Mouse (Mus musculus) hindbrain, embryonic 16.5 days (tissue): Measurements from ENCODE around the gene Spock1. TPM values are rescaled to one million over a fixed set of nuclear protein-coding genes. Genes with fewer than 3 reads are reported as not detected.
A peak's percentile ranks its signal among the peaks of the same experiment; 100 is the strongest.

Source experiments
- ATAC-seq: fragments of 200-750 bp; cut with Nextera tagmentation; 2 replicates; pipeline ENCODE4 v1.8.0; 2017; ENCODE audit warnings: moderate TSS enrichment, moderate library complexity
- H3K27ac ChIP-seq: fragments of 300-500 bp; sonication (generic); 2 replicates; pipeline ENCODE4 v1.5.1; 2014; ENCODE audit warnings: low read depth, mild to moderate bottlenecking, control low read depth, low read length, moderate library complexity
- H3K27me3 ChIP-seq: fragments of 300-500 bp; sonication (generic); replicated peaks from 2 replicates; pipeline ENCODE4 v1.6.1; 2014; ENCODE audit warnings: low read length; ENCODE audit not compliant: control insufficient read depth, insufficient read depth
- H3K36me3 ChIP-seq: fragments of 300-500 bp; sonication (generic); 2 replicates; pipeline ENCODE4 v1.6.1; 2014; ENCODE audit warnings: mild to moderate bottlenecking, low read length, moderate library complexity, mixed read lengths; ENCODE audit not compliant: control insufficient read depth, insufficient read depth
- H3K4me1 ChIP-seq: fragments of 300-500 bp; sonication (generic); 2 replicates; pipeline ENCODE4 v1.6.1; 2014; ENCODE audit warnings: low read depth, low read length; ENCODE audit not compliant: control insufficient read depth, insufficient read depth
- H3K4me2 ChIP-seq: fragments of 300-500 bp; sonication (generic); 2 replicates; pipeline ENCODE4 v1.6.1; 2014; ENCODE audit warnings: mild to moderate bottlenecking, low read length, control low read depth, moderate library complexity
- H3K4me3 ChIP-seq: fragments of 300-500 bp; sonication (generic); 2 replicates; pipeline ENCODE4 v1.5.1; 2014; ENCODE audit warnings: mild to moderate bottlenecking, low read length, control low read depth, moderate library complexity
- H3K9ac ChIP-seq: fragments of 300-500 bp; sonication (generic); 2 replicates; pipeline ENCODE4 v1.6.1; 2014; ENCODE audit warnings: low read depth, mild to moderate bottlenecking, control low read depth, low read length, moderate library complexity
- H3K9me3 ChIP-seq: fragments of 300-500 bp; sonication (generic); 2 replicates; pipeline ENCODE4 v1.6.1; 2014; ENCODE audit warnings: mild to moderate bottlenecking, low read length, moderate library complexity; ENCODE audit not compliant: control insufficient read depth
- WGBS: fragments of 180-500 bp; shearing (Covaris S2); extraction: QIAGEN DNeasy Blood & Tissue Kit; methylation state at CpG from one replicate; pipeline ENCODE4 v1.1.7; 2014; 5-methylcytosine and 5-hydroxymethylcytosine counted together
- polyA plus RNA-seq: library from polyadenylated mRNA; unstranded; fragments of >200 nt; fragmentation: Nextera tagmentation; extraction: Ambion mirVana; gene quantifications from 2 replicates; pipeline ENCODE4 v1.2.1, GENCODE M21; 2015

Spock1 gene
- polyA plus RNA-seq, 1 experiment from 2014 or later = 83.3 TPM

DNA sequence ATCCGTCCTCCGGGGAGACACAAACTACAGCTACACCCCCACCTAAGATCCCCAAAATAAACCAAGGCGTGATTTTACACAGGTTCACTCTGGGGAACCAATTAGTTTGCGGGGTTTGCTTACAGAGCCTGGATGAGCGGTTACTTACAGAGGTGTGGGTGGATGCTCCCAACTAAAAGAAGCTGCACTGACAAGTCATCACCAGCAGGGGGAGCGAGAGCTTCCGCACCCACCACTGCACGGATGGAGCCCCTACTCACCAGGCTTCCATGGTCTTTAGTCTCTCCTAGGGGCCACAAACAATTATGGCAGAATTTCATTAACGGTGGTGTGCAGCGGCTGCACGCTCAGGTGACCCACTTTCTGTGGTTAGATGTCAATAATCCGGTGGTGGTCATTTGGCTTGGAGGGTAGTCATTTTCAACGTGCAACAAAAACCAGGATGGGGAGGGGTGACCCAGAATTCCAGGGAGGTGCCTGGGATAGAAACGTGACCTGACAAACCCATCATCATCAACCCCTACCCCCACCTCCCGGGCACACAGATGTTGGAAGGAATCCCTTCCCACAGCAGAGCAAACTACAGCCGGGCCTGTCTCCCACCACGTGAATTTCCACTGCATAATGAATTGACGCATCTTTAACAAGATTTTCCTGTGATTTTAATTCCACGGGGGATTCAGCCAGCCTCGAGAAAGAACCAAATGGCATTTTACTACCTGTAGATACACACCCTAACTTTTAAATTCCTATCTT, 186.4 kb downstream of the Spock1 start:
- Histone ChIP-seq H3K9ac (no peak overlapping the region), H3K36me3 (no peaks in the 10 kb centered on the region), H3K4me3 (no peak overlapping the region), H3K9me3 (no peaks in the 10 kb centered on the region), H3K4me2 (no peak overlapping the region), H3K4me1 (peaks cover 17% of the 10 kb centered on the region), H3K27me3 (no peaks in the 10 kb centered on the region), H3K27ac (peak overlapping the region; percentile 20; the same call in 1 of the 2 replicates)
- peak; percentile 55 for ATAC-seq
- whole genome bisulfite sequencing = 46% methylated on average over 20 of the region's 20 CpGs

DNA sequence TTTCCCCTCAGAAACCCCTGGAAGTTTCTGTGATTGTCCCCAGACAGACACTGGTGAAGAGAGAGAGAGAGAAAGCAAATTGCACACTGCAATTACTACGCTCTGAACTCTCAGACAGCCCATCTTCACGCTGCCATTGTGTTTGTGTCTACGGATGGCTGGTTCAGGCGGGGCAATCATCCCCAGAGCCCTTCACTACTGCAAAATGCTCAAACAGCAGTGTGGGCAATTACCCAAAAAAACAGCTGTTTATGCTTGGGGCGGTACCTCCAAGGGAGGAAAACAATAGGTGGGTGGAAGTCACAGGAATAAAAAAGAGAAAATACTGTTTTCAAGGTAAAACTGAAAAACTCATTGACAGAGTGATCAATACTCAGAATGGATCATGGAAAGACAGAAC, 190.0 kb downstream of the Spock1 start:
- peaks cover 12% of the 10 kb centered on the region for H3K4me1 ChIP-seq
- no peaks in the 10 kb centered on the region for H3K27me3 ChIP-seq
- no peak for ATAC-seq
- no peak overlapping the region for H3K4me3 ChIP-seq
- H3K9ac ChIP-seq = no peak overlapping the region
- no peaks in the 10 kb centered on the region for H3K9me3 ChIP-seq
- H3K27ac ChIP-seq = no peak overlapping the region
- H3K36me3 ChIP-seq = no peaks in the 10 kb centered on the region
- no peak overlapping the region for H3K4me2 ChIP-seq
- WGBS = 18% methylated on average over 5 of the region's 5 CpGs

DNA sequence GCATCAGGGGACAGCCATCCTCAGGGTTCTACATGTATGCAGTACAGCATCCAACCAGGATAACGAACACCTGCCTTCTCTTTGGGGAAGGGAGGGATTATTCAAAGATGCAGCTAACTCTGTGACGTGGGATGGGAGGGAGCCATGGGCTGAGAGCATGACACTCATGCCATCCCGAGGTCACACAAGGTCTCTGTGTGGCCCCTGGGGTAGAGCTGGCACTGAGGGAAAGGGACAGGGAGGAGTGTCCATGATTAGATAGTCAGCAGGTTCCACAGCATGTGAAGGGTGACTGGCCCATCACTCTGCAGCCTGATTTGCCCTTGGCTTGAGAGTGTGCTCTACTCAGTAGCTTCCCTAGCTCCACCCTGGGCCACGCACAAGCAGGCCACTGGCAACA, 195.2 kb downstream of the Spock1 start:
- ATAC-seq = no peak
- Histone ChIP-seq H3K4me3 (no peak overlapping the region), H3K36me3 (no peaks in the 10 kb centered on the region), H3K27me3 (no peaks in the 10 kb centered on the region), H3K9ac (no peak overlapping the region), H3K9me3 (no peaks in the 10 kb centered on the region), H3K4me1 (no peaks in the 10 kb centered on the region; the same call in 1 of the 2 replicates), H3K27ac (no peak overlapping the region), H3K4me2 (no peak overlapping the region)
- 78% methylated on average over 4 of the region's 4 CpGs for WGBS

DNA sequence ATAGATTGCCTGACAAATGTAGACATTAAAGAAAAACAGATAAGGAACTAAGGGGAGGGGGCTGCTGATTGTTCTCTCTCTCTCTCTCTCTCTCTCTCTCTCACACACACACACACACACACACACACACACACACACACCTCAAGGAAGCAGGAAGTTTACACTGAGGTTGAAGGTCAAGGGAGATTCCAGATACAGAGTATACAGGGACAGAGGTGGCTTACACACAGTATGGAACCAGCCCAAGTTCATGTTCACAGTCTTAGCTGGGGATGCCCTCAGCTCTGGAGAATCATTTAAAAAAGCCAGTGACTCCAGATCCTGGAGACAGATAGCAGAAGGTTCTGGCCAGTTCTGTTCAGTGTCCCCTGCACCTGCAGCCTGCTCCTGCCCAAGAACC, 199.7 kb downstream of the Spock1 start:
- Histone ChIP-seq H3K4me2 (no peak overlapping the region), H3K27ac (no peak overlapping the region), H3K27me3 (no peaks in the 10 kb centered on the region), H3K9me3 (no peaks in the 10 kb centered on the region), H3K4me3 (no peak overlapping the region), H3K4me1 (no peaks in the 10 kb centered on the region; the same call in 1 of the 2 replicates), H3K9ac (no peak overlapping the region), H3K36me3 (no peaks in the 10 kb centered on the region)
- no peak for ATAC-seq

DNA sequence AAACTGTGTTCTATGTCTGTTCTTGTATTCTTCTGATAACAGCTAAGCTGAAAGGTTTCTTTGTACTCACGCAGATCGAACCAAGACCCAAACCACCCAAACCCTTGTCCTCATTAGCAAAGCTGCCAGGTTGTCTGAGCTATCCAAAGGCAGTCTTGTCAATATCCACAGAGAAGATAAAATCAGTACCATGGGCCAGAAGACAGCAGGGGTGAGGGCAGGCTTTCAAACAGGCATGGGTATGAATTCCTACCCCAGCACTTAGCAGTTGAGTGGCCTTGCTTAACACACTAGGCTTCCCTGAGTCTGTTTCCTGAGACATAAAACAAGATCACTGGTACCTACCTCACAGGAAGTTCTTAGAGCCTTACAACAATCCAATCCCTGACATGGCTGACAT, 205.2 kb downstream of the Spock1 start:
- Histone ChIP-seq H3K4me1 (no peaks in the 10 kb centered on the region), H3K9ac (no peak overlapping the region), H3K9me3 (no peaks in the 10 kb centered on the region), H3K36me3 (no peaks in the 10 kb centered on the region), H3K4me2 (no peak overlapping the region), H3K27ac (no peak overlapping the region), H3K4me3 (no peak overlapping the region), H3K27me3 (no peaks in the 10 kb centered on the region)
- no peak for ATAC-seq
- 96% methylated on average over 2 of the region's 2 CpGs for WGBS

DNA sequence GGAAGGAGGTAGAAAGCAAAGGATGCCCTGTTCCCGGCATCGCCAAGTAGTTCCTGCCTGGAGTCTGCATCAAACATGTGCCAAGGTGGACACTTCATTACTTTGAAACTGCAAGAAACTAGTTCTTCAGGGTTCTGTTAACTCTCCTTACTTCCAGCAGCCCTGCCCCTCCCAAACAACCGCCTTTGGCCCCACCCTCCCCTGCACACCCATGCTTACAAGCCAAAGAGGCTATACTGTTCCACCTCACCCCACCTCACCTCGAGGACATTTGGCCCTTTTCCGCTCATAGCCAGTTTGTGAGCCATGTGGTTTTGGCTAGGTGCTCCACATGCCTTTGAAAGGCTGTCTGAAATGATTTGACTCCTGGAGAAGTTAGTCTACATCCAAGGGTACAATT, 211.4 kb downstream of the Spock1 start:
- Histone ChIP-seq H3K4me2 (no peak overlapping the region), H3K9ac (no peak overlapping the region), H3K4me1 (no peaks in the 10 kb centered on the region), H3K27me3 (no peaks in the 10 kb centered on the region), H3K27ac (no peak overlapping the region), H3K9me3 (no peaks in the 10 kb centered on the region), H3K36me3 (no peaks in the 10 kb centered on the region), H3K4me3 (no peak overlapping the region)
- WGBS = 82% methylated on average over 5 of the region's 5 CpGs
- no peak for ATAC-seq

DNA sequence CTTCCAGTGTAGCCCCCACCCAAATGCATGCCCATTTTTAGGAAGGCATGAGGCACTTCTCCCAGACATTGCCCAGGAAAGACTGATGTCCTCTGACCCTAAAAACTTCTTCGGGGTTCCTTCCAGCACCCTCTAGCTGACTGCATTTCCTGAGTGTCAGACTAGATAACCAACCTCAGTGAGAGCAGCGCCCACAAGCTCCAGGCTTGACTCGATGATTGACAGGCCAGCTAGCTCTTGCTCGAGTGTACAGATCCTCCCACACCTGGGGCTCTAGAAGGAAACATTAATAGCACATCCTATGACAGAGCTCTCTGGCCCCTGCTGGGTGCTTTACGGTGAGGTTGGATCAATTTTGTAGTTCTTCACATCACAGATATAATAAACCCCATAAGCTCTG, 219.2 kb downstream of the Spock1 start:
- Histone ChIP-seq H3K4me2 (no peak overlapping the region), H3K4me1 (no peaks in the 10 kb centered on the region; the same call in 1 of the 2 replicates), H3K27me3 (no peaks in the 10 kb centered on the region), H3K9ac (no peak overlapping the region), H3K9me3 (no peaks in the 10 kb centered on the region), H3K4me3 (no peak overlapping the region), H3K36me3 (no peaks in the 10 kb centered on the region), H3K27ac (no peak overlapping the region)
- 71% methylated on average over 5 of the region's 5 CpGs for WGBS
- ATAC-seq = no peak

DNA sequence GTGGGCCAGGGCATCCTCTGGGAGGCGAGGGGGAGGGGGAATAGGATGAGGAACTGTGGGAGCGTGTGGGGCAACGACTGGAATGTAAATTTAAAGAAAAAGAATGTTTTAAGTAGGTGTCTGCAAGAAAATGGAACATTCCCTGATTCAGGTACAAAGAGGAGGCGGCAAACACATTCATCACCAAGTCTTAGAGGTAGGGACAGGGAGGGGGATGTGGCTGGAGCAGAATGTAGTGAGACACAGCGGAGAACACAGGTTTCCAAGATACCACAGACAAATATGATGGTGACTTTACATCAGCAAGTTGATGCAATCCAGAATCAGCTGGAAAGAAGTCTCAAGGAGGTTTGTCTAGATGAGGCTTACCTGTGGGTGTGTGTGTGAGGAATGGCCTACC, 221.7 kb downstream of the Spock1 start:
- no peak overlapping the region for H3K9ac ChIP-seq
- WGBS = 84% methylated on average over 5 of the region's 5 CpGs
- H3K4me3 ChIP-seq = no peak overlapping the region
- no peak overlapping the region for H3K4me2 ChIP-seq
- H3K27ac ChIP-seq = no peak overlapping the region
- no peaks in the 10 kb centered on the region for H3K27me3 ChIP-seq
- H3K4me1 ChIP-seq = no peaks in the 10 kb centered on the region; the same call in 1 of the 2 replicates
- ATAC-seq = no peak
- no peaks in the 10 kb centered on the region for H3K36me3 ChIP-seq
- no peaks in the 10 kb centered on the region for H3K9me3 ChIP-seq

DNA sequence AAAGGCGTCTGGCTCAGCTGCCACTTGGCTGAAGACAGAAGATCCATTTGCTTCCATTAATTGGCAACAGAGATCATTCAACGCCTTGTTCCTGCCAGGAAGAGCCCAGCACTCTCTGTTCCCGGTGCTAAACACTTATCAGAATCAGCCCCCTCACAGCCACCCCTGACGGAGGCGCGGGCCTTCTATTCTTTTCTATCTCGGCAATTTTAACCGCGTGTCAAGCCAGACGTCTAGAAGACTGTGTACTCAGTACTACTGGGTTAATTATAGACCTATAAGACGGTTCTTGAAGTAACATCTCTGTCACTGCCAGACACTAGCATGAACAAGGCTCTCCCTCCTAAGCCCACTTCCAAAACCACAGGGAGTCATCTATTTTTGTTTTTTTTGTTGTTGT, 222.9 kb downstream of the Spock1 start:
- no peak overlapping the region for H3K9ac ChIP-seq
- ATAC-seq = no peak
- H3K4me1 ChIP-seq = no peaks in the 10 kb centered on the region; the same call in 1 of the 2 replicates
- no peaks in the 10 kb centered on the region for H3K27me3 ChIP-seq
- no peaks in the 10 kb centered on the region for H3K36me3 ChIP-seq
- H3K9me3 ChIP-seq = no peaks in the 10 kb centered on the region
- no peak overlapping the region for H3K27ac ChIP-seq
- 49% methylated on average over 11 of the region's 11 CpGs for WGBS
- no peak overlapping the region for H3K4me2 ChIP-seq
- H3K4me3 ChIP-seq = no peak overlapping the region
